Mouse (Mus musculus) lung, postnatal 36 days (tissue): ENCODE results near the gene Hyal3.
"Not testable (repeated sequence)": the region's sequence is repeated elsewhere in the genome, so short reads cannot be mapped to it uniquely, and the experiment has no call there.

Experiments used
- DNase-seq: peaks from one replicate; pipeline ENCODE4 v3.0.0; 2022; ENCODE audit warnings: mixed read lengths

Gene Hyal3

GRCm38 (mm10) chr9:107551117-107551889, 29.3 kb upstream of the Hyal3 start, which contains the start of gene Rassf1:
Gene Rassf1, plus strand, starts transcription at chr9:107551555.
- DNase-seq: peak; percentile 75

GRCm38 (mm10) chr9:107551890-107552355, 28.7 kb upstream of the Hyal3 start:
- DNase-seq: no peak

GRCm38 (mm10) chr9:107552690-107553393, 27.8 kb upstream of the Hyal3 start:
- DNase-seq: no peak

GRCm38 (mm10) chr9:107553541-107554318, 26.9 kb upstream of the Hyal3 start:
- DNase-seq: no peak

- DNase-seq: peak; percentile 96
Measured at GRCm38 (mm10) chr9:107554319-107554825, 26.2 kb upstream of the Hyal3 start.

- DNase-seq: peak; percentile 87
Measured at GRCm38 (mm10) chr9:107555031-107555457, 25.6 kb upstream of the Hyal3 start.

- no peak for DNase-seq
Measured at GRCm38 (mm10) chr9:107555701-107556100, 24.9 kb upstream of the Hyal3 start.

GRCm38 (mm10) chr9:107556346-107556745, 24.3 kb upstream of the Hyal3 start:
- DNase-seq: no peak

GRCm38 (mm10) chr9:107563029-107563581, 17.5 kb upstream of the Hyal3 start, which contains the start of gene Tusc2:
Gene Tusc2, plus strand, starts transcription at chr9:107563255.
- DNase-seq: peak; percentile 98

GRCm38 (mm10) chr9:107565556-107565955, 15.1 kb upstream of the Hyal3 start:
- DNase-seq: not testable (repeated sequence)

- DNase-seq: peak; percentile 97
Measured at GRCm38 (mm10) chr9:107566041-107566709, 14.4 kb upstream of the Hyal3 start.

- DNase-seq: peak; percentile 88
Measured at GRCm38 (mm10) chr9:107566855-107567254, 13.8 kb upstream of the Hyal3 start.

- peak; percentile 78 for DNase-seq
Measured at GRCm38 (mm10) chr9:107567702-107568319, 12.8 kb upstream of the Hyal3 start, which contains the start of gene Hyal2. Gene Hyal2, plus strand, starts transcription at chr9:107567945.

- DNase-seq: peak; percentile 93
Measured at GRCm38 (mm10) chr9:107568331-107569261, 12.0 kb upstream of the Hyal3 start.

- no peak for DNase-seq
Measured at GRCm38 (mm10) chr9:107569270-107569669, 11.3 kb upstream of the Hyal3 start.

GRCm38 (mm10) chr9:107570016-107570415, 10.6 kb upstream of the Hyal3 start:
- no peak for DNase-seq

- no peak for DNase-seq
Measured at GRCm38 (mm10) chr9:107570845-107571244, 9.8 kb upstream of the Hyal3 start.

- DNase-seq: peak; percentile 71
Measured at GRCm38 (mm10) chr9:107571534-107572326, 8.9 kb upstream of the Hyal3 start.

GRCm38 (mm10) chr9:107572327-107572662, 8.3 kb upstream of the Hyal3 start:
- DNase-seq: no peak
